Mouse (Mus musculus) MEL (cell line): ENCODE data around the gene Hells. TPM values are rescaled to one million over a fixed set of nuclear protein-coding genes. Genes with fewer than 3 reads are reported as not detected.

ENCODE experiments used
- DNase-seq: peaks from one replicate; pipeline ENCODE4 v3.0.0; 2011; ENCODE audit warnings: low read depth, low spot score
- H3K27ac ChIP-seq: 2 replicates; pipeline ENCODE4 v1.5.1; 2012; ENCODE audit warnings: low read depth, mild to moderate bottlenecking, control low read depth, low read length, moderate library complexity; ENCODE audit not compliant: control insufficient read depth
- H3K27me3 ChIP-seq, 2 experiments: fragments of 150-350 bp in 1 of 2; sonication (generic) in 1 of 2; 2 replicates each; pipeline ENCODE4 v1.6.1; 2012; ENCODE audit warnings: low read length in 2 of 2, mild to moderate bottlenecking in 2 of 2, improper control_type of control experiment in 1 of 2, moderate library complexity in 1 of 2; ENCODE audit not compliant: insufficient read depth in 2 of 2, control insufficient read depth in 1 of 2
- H3K36me3 ChIP-seq, 2 experiments: 2 replicates each; pipeline ENCODE4 v1.6.1; 2012 to 2014; ENCODE audit warnings: low read length in 2 of 2, improper control_type of control experiment in 1 of 2, inconsistent platforms in 1 of 2, mild to moderate bottlenecking in 1 of 2; ENCODE audit not compliant: insufficient read depth in 2 of 2, control insufficient read depth in 1 of 2
- H3K4me1 ChIP-seq, 2 experiments: fragments of 150-350 bp in 1 of 2; sonication (generic) in 1 of 2; 2 replicates each; pipeline ENCODE4 v1.6.1; 2012; ENCODE audit warnings: low read length in 2 of 2, improper control_type of control experiment in 1 of 2, mild to moderate bottlenecking in 1 of 2; ENCODE audit not compliant: insufficient read depth in 2 of 2, control insufficient read depth in 1 of 2
- H3K4me3 ChIP-seq, 2 experiments: fragments of 150-350 bp in 1 of 2; sonication (generic) in 1 of 2; 2 replicates each; pipeline ENCODE4 v1.5.1; 2012; ENCODE audit warnings: low read depth in 2 of 2, low read length in 2 of 2, mild to moderate bottlenecking in 2 of 2, moderate library complexity in 2 of 2, control low read depth in 1 of 2, improper control_type of control experiment in 1 of 2; ENCODE audit not compliant: control insufficient read depth in 1 of 2, insufficient read depth in 1 of 2
- H3K79me2 ChIP-seq: 2 replicates; pipeline ENCODE4 v1.6.1; 2012; ENCODE audit warnings: mild to moderate bottlenecking, low read length, moderate library complexity; ENCODE audit not compliant: control insufficient read depth, poor library complexity, insufficient read depth
- H3K9ac ChIP-seq: 2 replicates; pipeline ENCODE4 v1.6.1; 2012; ENCODE audit warnings: low read depth, mild to moderate bottlenecking, control low read depth, low read length, moderate library complexity; ENCODE audit not compliant: control insufficient read depth, poor library complexity, severe bottlenecking
- H3K9me3 ChIP-seq: fragments of 150-350 bp; sonication (generic); replicated peaks from 2 replicates; pipeline ENCODE4 v1.6.1; 2012; ENCODE audit warnings: mild to moderate bottlenecking, low read length, improper control_type of control experiment, moderate library complexity; ENCODE audit not compliant: insufficient read depth
- CTCF ChIP-seq, 3 experiments: IDR thresholded peaks in 2 of 3; conservative IDR thresholded peaks in 1 of 3; 2 replicates each; pipeline ENCODE4 v1.5.1; 2011 to 2012; ENCODE audit warnings: low read length in 3 of 3, low read depth in 2 of 3, mild to moderate bottlenecking in 2 of 3, improper control_type of control experiment in 1 of 3, inconsistent platforms in 1 of 3, mixed read lengths in 1 of 3, moderate library complexity in 1 of 3; ENCODE audit not compliant: control insufficient read depth in 1 of 3, insufficient read depth in 1 of 3, poor library complexity in 1 of 3, severe bottlenecking in 1 of 3
- ETS1 ChIP-seq: IDR thresholded peaks from 2 replicates; pipeline ENCODE4 v1.6.1; 2012; ENCODE audit warnings: low read depth, mild to moderate bottlenecking, inconsistent platforms, low read length, improper control_type of control experiment, moderate library complexity
- GATA1 ChIP-seq: IDR thresholded peaks from 2 replicates; pipeline ENCODE4 v1.6.1; 2011; ENCODE audit warnings: low read depth, low read length, improper control_type of control experiment
- HCFC1 ChIP-seq: IDR thresholded peaks from 2 replicates; pipeline ENCODE4 v1.6.1; 2012; ENCODE audit warnings: low read depth, mild to moderate bottlenecking, inconsistent platforms, low read length, improper control_type of control experiment, moderate library complexity
- JUND ChIP-seq: IDR thresholded peaks from 2 replicates; pipeline ENCODE4 v1.6.1; 2011; ENCODE audit warnings: low read depth, mild to moderate bottlenecking, improper control_type of control experiment, low read length
- KAT2A ChIP-seq: conservative IDR thresholded peaks from 2 replicates; pipeline ENCODE4 v1.6.1; 2012; ENCODE audit warnings: low read depth, low read length, improper control_type of control experiment, inconsistent platforms
- MAX ChIP-seq: IDR thresholded peaks from 2 replicates; pipeline ENCODE4 v1.6.1; 2011; ENCODE audit warnings: low read length, improper control_type of control experiment
- MXI1 ChIP-seq: IDR thresholded peaks from 2 replicates; pipeline ENCODE4 v1.6.1; 2011; ENCODE audit warnings: mild to moderate bottlenecking, low read depth, low read length, improper control_type of control experiment
- NRF1 ChIP-seq: IDR thresholded peaks from 2 replicates; pipeline ENCODE4 v1.6.1; 2014; ENCODE audit warnings: low read depth, mild to moderate bottlenecking, inconsistent platforms, low read length, improper control_type of control experiment, moderate library complexity; ENCODE audit not compliant: poor library complexity, insufficient read depth, severe bottlenecking
- POLR2AphosphoS2 ChIP-seq: IDR thresholded peaks from 2 replicates; pipeline ENCODE4 v1.6.1; 2011; ENCODE audit warnings: low read length, improper control_type of control experiment
- POLR2AphosphoS5 ChIP-seq: IDR thresholded peaks from 2 replicates; pipeline ENCODE4 v1.6.1; 2012; ENCODE audit warnings: low read depth, borderline replicate concordance, mild to moderate bottlenecking, inconsistent platforms, low read length, moderate library complexity, mixed read lengths
- RCOR1 ChIP-seq: IDR thresholded peaks from 2 replicates; pipeline ENCODE4 v1.6.1; 2012; ENCODE audit warnings: low read depth, mild to moderate bottlenecking, inconsistent platforms, low read length, improper control_type of control experiment
- SMC3 ChIP-seq: IDR thresholded peaks from 2 replicates; pipeline ENCODE4 v1.6.1; 2011; ENCODE audit warnings: low read depth, low read length, improper control_type of control experiment
- TAL1 ChIP-seq: IDR thresholded peaks from 2 replicates; pipeline ENCODE4 v1.6.1; 2012; ENCODE audit warnings: mild to moderate bottlenecking, inconsistent platforms, low read length, moderate library complexity, mixed read lengths
- TBP ChIP-seq: IDR thresholded peaks from 2 replicates; pipeline ENCODE4 v1.8.0; 2011; ENCODE audit warnings: low read depth, low read length, improper control_type of control experiment
- TCF12 ChIP-seq: IDR thresholded peaks from 2 replicates; pipeline ENCODE4 v1.6.1; 2014; ENCODE audit warnings: low read depth, mild to moderate bottlenecking, inconsistent platforms, low read length, improper control_type of control experiment, moderate library complexity
- ZNF384 ChIP-seq: IDR thresholded peaks from 2 replicates; pipeline ENCODE4 v1.6.1; 2012; ENCODE audit warnings: low read depth, mild to moderate bottlenecking, inconsistent platforms, low read length, improper control_type of control experiment
- polyA plus RNA-seq, 2 experiments: library from polyadenylated mRNA; stranded (reverse) in 1 of 2; unstranded in 1 of 2; fragments of >175 nt in 1 of 2; fragments of >200 nt in 1 of 2; gene quantifications; 2 replicates each; pipeline versions ENCODE4 v1.2.1 to v1.2.4; 2012; ENCODE audit warnings: low replicate concordance in 2 of 2, low read depth in 1 of 2; ENCODE audit not compliant: insufficient read length in 2 of 2, insufficient read depth in 1 of 2, missing spikeins in 1 of 2
- total RNA-seq: library from RNA; depleted of rRNA; stranded (reverse); fragments of 300-350 nt; gene quantifications from 2 replicates; pipeline ENCODE4 v1.2.3, GENCODE M21; 2012

Hells gene
- total and polyA plus RNA-seq, 3 experiments, result 56.8 to 159 TPM; not detected in 1

DNA sequence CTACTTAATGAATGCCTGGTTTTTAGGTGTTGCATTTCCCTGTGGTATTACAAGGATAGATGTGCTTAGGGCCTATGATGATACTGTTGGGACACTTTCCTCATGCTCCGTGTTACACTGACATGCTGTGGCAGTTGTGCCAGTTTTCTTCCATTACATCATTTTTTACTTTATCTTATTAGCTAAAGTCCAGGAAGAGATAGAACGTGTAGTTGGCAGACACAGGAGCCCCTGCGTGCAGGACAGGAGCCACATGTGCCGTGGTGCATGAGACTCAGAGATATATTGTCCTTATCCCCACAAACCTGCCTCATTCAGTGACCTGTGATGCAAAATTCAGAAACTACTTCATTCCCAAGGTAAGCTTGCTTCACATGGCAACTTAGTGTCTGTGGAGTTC, 67.5 kb downstream of the Hells start:
- no peak overlapping the region for H3K27ac ChIP-seq
- TF ChIP-seq KAT2A (no peak), TAL1 (no peak), TCF12 (no peak), HCFC1 (no peak), RCOR1 (no peak), JUND (no peak), CTCF (IDR thresholded peaks at IDR 0.05 in 2 of 3, conservative IDR thresholded peaks at IDR 0.05 in 1 of 3; ENCODE audit: control insufficient read depth in 1 of 3, insufficient read depth in 1 of 3, low read depth in 2 of 3, low read length in 3 of 3, poor library complexity in 1 of 3, severe bottlenecking in 1 of 3) (no peak), ETS1 (no peak), SMC3 (no peak), MAX (no peak), GATA1 (no peak), POLR2AphosphoS2 (no peak), TBP (no peak), ZNF384 (no peak), POLR2AphosphoS5 (no peak)
- TF ChIP-seq, all 39 proteins: peak for 0
- no peak for DNase-seq
- Histone ChIP-seq H3K4me3 (no peak overlapping the region), H3K4me1 (no peaks in the 10 kb centered on the region), H3K9ac (no peak overlapping the region), H3K27me3 (no peaks in the 10 kb centered on the region), H3K36me3 (no peaks in the 10 kb centered on the region), H3K9me3 (no peaks in the 10 kb centered on the region), H3K79me2 (no peaks in the 10 kb centered on the region)

DNA sequence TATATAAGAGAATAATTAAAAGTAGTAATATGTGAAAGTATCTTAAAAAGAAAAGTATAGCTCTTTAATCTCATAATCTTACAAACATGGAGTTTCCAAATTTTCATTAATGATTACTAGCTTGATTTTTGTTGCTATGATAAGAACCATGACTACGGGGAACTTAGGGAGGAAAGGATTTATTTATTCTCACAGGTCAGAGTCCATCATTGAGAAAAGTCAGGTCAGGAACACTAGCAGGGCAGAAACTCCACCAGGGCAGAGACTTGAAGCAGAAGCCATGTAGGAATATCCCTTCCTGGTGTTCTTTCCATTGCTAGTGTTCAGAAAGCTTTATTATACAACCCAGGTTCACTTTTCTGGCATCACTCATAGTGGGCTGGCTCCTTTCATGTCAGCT, 68.0 kb downstream of the Hells start:
- Histone ChIP-seq H3K9ac (no peak overlapping the region), H3K36me3 (no peaks in the 10 kb centered on the region), H3K27ac (no peak overlapping the region), H3K4me1 (no peaks in the 10 kb centered on the region), H3K9me3 (no peaks in the 10 kb centered on the region), H3K27me3 (no peaks in the 10 kb centered on the region), H3K79me2 (no peaks in the 10 kb centered on the region), H3K4me3 (no peak overlapping the region)
- TF ChIP-seq TAL1 (no peak), TCF12 (no peak), NRF1 (no peak), MXI1 (no peak)
- no peak for DNase-seq
